Mouse (Mus musculus): Measurements from ENCODE around the gene Ror1.

- TF ChIP-seq TCF12 (IDR thresholded peaks at IDR 0.05; ENCODE audit: insufficient read depth, poor library complexity, severe bottlenecking) (no peak), POLR2A (IDR thresholded peaks at IDR 0.05; ENCODE audit: insufficient read length, low read depth) (no peak), POLR2AphosphoS2 (IDR thresholded peaks at IDR 0.05; ENCODE audit: insufficient read length, low read depth) (no peak), TCF3 (IDR thresholded peaks at IDR 0.05; ENCODE audit: insufficient read length, low read depth) (no peak), MAX (IDR thresholded peaks at IDR 0.05; ENCODE audit: low read depth) (no peak), CEBPB (IDR thresholded peaks at IDR 0.05; ENCODE audit: insufficient read depth, poor library complexity, severe bottlenecking) (no peak), REST (IDR thresholded peaks at IDR 0.05; ENCODE audit: insufficient read depth, insufficient read length) (no peak), USF1 (IDR thresholded peaks at IDR 0.05; ENCODE audit: low read depth) (no peak), E2F4 (IDR thresholded peaks at IDR 0.05; ENCODE audit: insufficient read depth) (no peak), MYOG (IDR thresholded peaks at IDR 0.05; ENCODE audit: control insufficient read depth in 1 of 3, insufficient read depth in 1 of 3, insufficient read length in 2 of 3, low read depth in 2 of 3) (no peak), MYOD1 (IDR thresholded peaks at IDR 0.05; ENCODE audit: control insufficient read depth in 1 of 3, insufficient read length in 2 of 3, low read depth in 2 of 3) (no peak), SRF (IDR thresholded peaks at IDR 0.05; ENCODE audit: control insufficient read depth, insufficient read length, low read depth) (no peak)
Measured at GRCm38 (mm10) chr4:100123519-100123918, 27.9 kb downstream of the Ror1 start.
